Mouse (Mus musculus): ENCODE measurements around the gene Ints6. TPM values are rescaled to one million over a fixed set of nuclear protein-coding genes. Genes with fewer than 3 reads are reported as not detected.

Gene Ints6
- total and polyA plus RNA-seq, 2 experiments from 2014 or later: 9.1 to 20.3 TPM

GRCm38 (mm10) chr14:62718161-62718560 lies 42.8 kb downstream of the Ints6 start:
- 73% methylated on average over 2 of the region's 2 CpGs for WGBS
- H3K27ac ChIP-seq (ENCODE audit: low read depth, low read length): no peak overlapping the region
- no peaks in the 10 kb centered on the region; the same call in 1 of the 2 replicates for H3K4me1 ChIP-seq (ENCODE audit: insufficient read depth)
- no peak overlapping the region for H3K9ac ChIP-seq
- H3K27me3 ChIP-seq (ENCODE audit: insufficient read depth, low read length): no peaks in the 10 kb centered on the region
- no peak; the same call in 1 of the 2 replicates for TF ChIP-seq CTCF (IDR thresholded peaks at IDR 0.05; ENCODE audit: low read depth)
- H3K4me2 ChIP-seq (ENCODE audit: low read depth): no peak overlapping the region
- H3K9me3 ChIP-seq (ENCODE audit: low read length): no peaks in the 10 kb centered on the region
- no peak overlapping the region for H3K4me3 ChIP-seq (ENCODE audit: low read depth, low read length)
- DNase-seq (no peak), ATAC-seq (no peak)
- peaks cover 8% of the 10 kb centered on the region for H3K36me3 ChIP-seq (ENCODE audit: insufficient read depth)

- Histone ChIP-seq H3K27me3 (ENCODE audit: insufficient read depth, low read length) (no peaks in the 10 kb centered on the region), H3K9ac (no peak overlapping the region), H3K4me3 (ENCODE audit: low read depth, low read length) (no peak overlapping the region), H3K36me3 (ENCODE audit: insufficient read depth) (no peaks in the 10 kb centered on the region), H3K9me3 (ENCODE audit: low read length) (no peaks in the 10 kb centered on the region), H3K27ac (ENCODE audit: low read depth, low read length) (no peak overlapping the region), H3K4me1 (ENCODE audit: insufficient read depth) (no peaks in the 10 kb centered on the region), H3K4me2 (ENCODE audit: low read depth) (no peak overlapping the region)
- ATAC-seq (no peak), DNase-seq (no peak)
- no peak for TF ChIP-seq CTCF (IDR thresholded peaks at IDR 0.05; ENCODE audit: low read depth)
- WGBS: 90% methylated on average over 3 of the region's 3 CpGs
Observed at GRCm38 (mm10) chr14:62673646-62674045, 87.3 kb downstream of the Ints6 start.

- ATAC-seq (no peak), DNase-seq (no peak)
- H3K9ac ChIP-seq: no peak overlapping the region
- H3K4me1 ChIP-seq (ENCODE audit: insufficient read depth): no peaks in the 10 kb centered on the region
- H3K27me3 ChIP-seq (ENCODE audit: insufficient read depth, low read length): no peaks in the 10 kb centered on the region
- no peaks in the 10 kb centered on the region for H3K36me3 ChIP-seq (ENCODE audit: insufficient read depth)
- H3K9me3 ChIP-seq (ENCODE audit: low read length): no peaks in the 10 kb centered on the region
- H3K4me3 ChIP-seq (ENCODE audit: low read depth, low read length): no peak overlapping the region
- no peak overlapping the region for H3K27ac ChIP-seq (ENCODE audit: low read depth, low read length)
- no peak overlapping the region for H3K4me2 ChIP-seq (ENCODE audit: low read depth)
- no peak for TF ChIP-seq CTCF (IDR thresholded peaks at IDR 0.05; ENCODE audit: low read depth)
- WGBS: 53% methylated on average over 9 of the region's 9 CpGs
Observed at GRCm38 (mm10) chr14:62664976-62665673, 95.8 kb downstream of the Ints6 start.

- no peak within 1 kb of the TSS for H3K4me3 ChIP-seq (ENCODE audit: low read depth, low read length)
- H3K9ac ChIP-seq: no peak within 1 kb of the TSS
- no peak within 1 kb of the TSS for H3K4me2 ChIP-seq (ENCODE audit: low read depth)
- no peaks in the 10 kb centered on the region for H3K4me1 ChIP-seq (ENCODE audit: insufficient read depth)
- DNase-seq: no peak
- no peaks in the 10 kb centered on the region for H3K9me3 ChIP-seq (ENCODE audit: low read length)
- ATAC-seq: no peak
- H3K36me3 ChIP-seq (ENCODE audit: insufficient read depth): no peaks in the 10 kb centered on the region
- WGBS: 85% methylated on average over 8 of the region's 8 CpGs
- H3K27ac ChIP-seq (ENCODE audit: low read depth, low read length): no peak within 1 kb of the TSS
- no peaks in the 10 kb centered on the region for H3K27me3 ChIP-seq (ENCODE audit: insufficient read depth, low read length)
- no peak for TF ChIP-seq CTCF (IDR thresholded peaks at IDR 0.05; ENCODE audit: low read depth)
Observed at GRCm38 (mm10) chr14:62663367-62663766, 97.6 kb downstream of the Ints6 start, which contains the start of gene Serpine3. TSS of gene Serpine3 (plus strand) at chr14:62663667.

- Histone ChIP-seq H3K4me1 (ENCODE audit: insufficient read depth) (no peaks in the 10 kb centered on the region), H3K4me3 (ENCODE audit: low read depth, low read length) (no peak overlapping the region), H3K9me3 (ENCODE audit: low read length) (no peaks in the 10 kb centered on the region), H3K27ac (ENCODE audit: low read depth, low read length) (no peak overlapping the region), H3K9ac (no peak overlapping the region), H3K4me2 (ENCODE audit: low read depth) (no peak overlapping the region), H3K27me3 (ENCODE audit: insufficient read depth, low read length) (no peaks in the 10 kb centered on the region), H3K36me3 (ENCODE audit: insufficient read depth) (no peaks in the 10 kb centered on the region)
- WGBS: 81% methylated on average over 6 of the region's 6 CpGs
- no peak for ATAC-seq
- no peak for DNase-seq
- TF ChIP-seq CTCF (IDR thresholded peaks at IDR 0.05; ENCODE audit: low read depth): no peak
Observed at GRCm38 (mm10) chr14:62662381-62662780, 98.6 kb downstream of the Ints6 start.

- Histone ChIP-seq H3K4me1 (ENCODE audit: insufficient read depth) (no peaks in the 10 kb centered on the region), H3K4me2 (ENCODE audit: low read depth) (no peak overlapping the region), H3K27ac (ENCODE audit: low read depth, low read length) (no peak overlapping the region), H3K9ac (no peak overlapping the region), H3K4me3 (ENCODE audit: low read depth, low read length) (no peak overlapping the region), H3K27me3 (ENCODE audit: insufficient read depth, low read length) (no peaks in the 10 kb centered on the region), H3K9me3 (ENCODE audit: low read length) (no peaks in the 10 kb centered on the region), H3K36me3 (ENCODE audit: insufficient read depth) (no peaks in the 10 kb centered on the region)
- no peak for TF ChIP-seq CTCF (IDR thresholded peaks at IDR 0.05; ENCODE audit: low read depth)
- WGBS: 87% methylated on average over 3 of the region's 3 CpGs
- ATAC-seq: no peak
- no peak for DNase-seq
Observed at GRCm38 (mm10) chr14:62657469-62657868, 103.5 kb downstream of the Ints6 start.

- Histone ChIP-seq H3K36me3 (ENCODE audit: insufficient read depth) (no peaks in the 10 kb centered on the region), H3K27ac (ENCODE audit: low read depth, low read length) (no peak overlapping the region), H3K4me1 (ENCODE audit: insufficient read depth) (no peaks in the 10 kb centered on the region), H3K9me3 (ENCODE audit: low read length) (no peaks in the 10 kb centered on the region), H3K27me3 (ENCODE audit: insufficient read depth, low read length) (no peaks in the 10 kb centered on the region), H3K4me3 (ENCODE audit: low read depth, low read length) (no peak overlapping the region), H3K4me2 (ENCODE audit: low read depth) (no peak overlapping the region), H3K9ac (no peak overlapping the region)
- no peak for TF ChIP-seq CTCF (IDR thresholded peaks at IDR 0.05; ENCODE audit: low read depth)
- DNase-seq (no peak), ATAC-seq (no peak)
- 86% methylated on average over 7 of the region's 7 CpGs for WGBS
Observed at GRCm38 (mm10) chr14:62655996-62656395, 105.0 kb downstream of the Ints6 start.
